Mouse (Mus musculus): ENCODE results near the gene Fam71b.

Gene Fam71b

DNA sequence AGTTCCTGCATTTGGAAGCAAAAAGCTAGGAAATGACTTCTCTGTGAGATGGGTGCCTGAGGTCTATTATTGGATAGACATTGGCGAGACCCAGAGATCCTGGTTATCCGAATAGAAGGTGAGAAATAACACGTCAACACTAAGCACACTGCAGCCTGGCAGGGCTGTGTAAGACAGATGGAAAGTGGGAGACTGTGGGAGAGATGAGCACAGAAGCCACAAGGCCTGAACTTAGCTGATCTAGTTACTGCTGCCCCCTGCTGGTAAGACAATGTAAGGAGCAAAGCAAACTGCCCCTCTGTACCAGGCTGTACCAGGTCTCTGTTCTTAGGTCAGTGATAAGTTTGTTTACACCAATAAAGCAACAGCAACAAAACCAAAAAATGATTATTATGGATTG is 34.8 kb downstream of the Fam71b start:
- DNase-seq (ENCODE audit: low spot score), result peak; percentile 69

DNA sequence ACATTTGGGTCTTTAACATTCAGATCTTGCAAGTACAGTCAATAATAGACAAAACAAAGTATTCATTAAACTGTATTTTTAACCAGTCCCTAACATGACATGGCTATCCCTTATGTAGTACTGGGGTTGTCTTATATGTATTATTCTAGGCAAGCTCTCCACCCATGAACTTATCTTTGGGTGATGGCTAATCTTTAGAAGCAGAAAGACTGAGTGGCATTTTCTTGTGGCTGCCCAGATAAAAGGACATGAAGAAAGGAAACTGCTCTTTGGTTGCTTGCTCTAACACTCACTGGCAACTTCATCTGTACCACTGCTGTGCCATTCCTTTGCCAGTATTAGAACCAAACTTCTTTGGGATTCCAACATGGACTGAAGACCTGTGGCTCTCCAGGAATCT is 39.0 kb downstream of the Fam71b start:
- DNase-seq (ENCODE audit: low spot score), result no peak

DNA sequence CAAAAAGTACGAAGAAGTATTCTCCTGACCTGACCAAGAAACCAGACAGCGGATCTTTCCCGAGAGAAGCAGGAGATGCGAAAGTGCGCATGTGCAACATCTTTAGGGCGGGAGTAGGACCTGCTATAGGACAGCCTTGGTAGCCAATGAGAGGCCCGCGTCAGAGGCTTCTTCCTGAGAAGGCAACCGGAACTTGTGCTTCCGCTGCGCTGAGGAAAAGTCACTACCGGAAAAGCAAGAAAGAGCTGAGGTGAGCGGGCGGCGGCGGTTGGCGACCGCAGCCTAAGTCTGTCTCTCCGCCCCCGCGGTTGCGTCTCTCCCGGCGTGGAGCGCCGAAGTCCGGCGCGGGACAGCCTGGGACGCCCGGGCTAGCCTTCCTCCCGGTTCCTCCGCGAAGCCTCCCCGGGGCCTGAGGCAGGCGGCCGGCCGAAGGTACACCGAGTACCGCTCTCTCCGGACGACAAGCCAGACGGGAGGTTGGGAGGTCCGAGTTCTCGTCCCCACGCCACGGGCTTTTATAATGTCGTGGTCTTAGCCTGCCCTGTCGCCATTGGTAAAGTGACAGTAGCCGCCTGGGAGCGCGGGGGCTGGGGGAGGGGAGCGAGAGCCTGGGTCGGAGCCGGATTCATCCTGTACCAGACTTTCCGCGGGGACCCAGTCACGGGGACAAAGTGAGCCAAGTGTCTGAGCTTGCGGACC is 40.5 kb downstream of the Fam71b start, which contains the start of gene Med7:
Med7 (plus strand) TSS at position 166 of the 699 bp plus-strand sequence.
- DNase-seq (ENCODE audit: low spot score), result peak; percentile 99

GRCm38 (mm10) chr11:46437459-46438000 is 41.2 kb downstream of the Fam71b start:
- peak; percentile 60 for DNase-seq (ENCODE audit: low spot score)

DNA sequence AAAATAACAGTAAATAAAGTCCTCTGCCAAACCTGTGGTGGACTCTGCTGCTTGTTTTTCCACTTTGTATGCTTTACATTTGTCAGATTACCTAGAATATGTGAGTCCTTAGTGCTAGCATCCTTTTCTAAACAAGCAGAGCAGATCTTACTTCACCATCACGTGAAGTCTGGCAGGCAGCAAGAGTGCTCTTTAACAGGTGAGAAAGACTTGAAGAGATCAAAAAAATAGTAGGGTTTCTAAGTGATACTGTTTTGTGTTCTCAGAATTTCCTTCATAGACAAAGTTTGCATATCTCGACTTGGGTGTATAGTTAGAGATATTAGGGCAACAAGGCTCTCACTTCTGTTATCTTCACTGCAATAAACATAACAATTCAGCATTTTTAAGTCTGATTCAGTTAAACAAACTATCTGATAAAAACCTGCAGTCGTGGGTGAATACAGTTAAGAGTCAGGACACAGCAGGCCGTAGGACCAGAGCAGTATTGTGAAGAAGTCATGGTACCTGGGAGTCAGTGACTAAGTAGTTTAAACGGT is 42.7 kb downstream of the Fam71b start:
- DNase-seq (ENCODE audit: low spot score), result no peak

- no peak for DNase-seq (ENCODE audit: low spot score)
These were observed 45.4 kb downstream of the Fam71b start for GRCm38 (mm10) chr11:46441774-46442173.

DNA sequence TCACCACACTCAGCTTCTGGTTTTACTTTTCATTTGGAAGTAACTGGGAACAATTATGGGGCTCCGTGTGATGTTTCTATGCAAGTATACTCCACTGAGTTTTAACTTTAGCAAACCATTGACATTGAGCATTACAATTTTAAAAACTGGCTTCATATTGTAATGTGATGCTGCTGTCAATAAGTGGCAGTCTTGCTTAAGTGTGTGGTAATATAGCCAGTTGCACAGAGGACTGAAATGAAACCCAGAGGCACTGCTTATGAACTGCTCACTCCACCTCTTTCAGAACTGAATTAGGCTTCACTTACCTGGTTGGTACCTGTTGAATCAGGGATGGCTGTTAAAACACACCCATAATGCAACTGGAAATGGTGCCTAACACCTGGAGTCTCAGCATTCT is 46.8 kb downstream of the Fam71b start:
- no peak for DNase-seq (ENCODE audit: low spot score)

- DNase-seq (ENCODE audit: low spot score), result no peak
These were observed 47.6 kb downstream of the Fam71b start for GRCm38 (mm10) chr11:46443979-46444378.

- DNase-seq (ENCODE audit: low spot score), result no peak
These were observed 49.8 kb downstream of the Fam71b start for GRCm38 (mm10) chr11:46446150-46446549.

DNA sequence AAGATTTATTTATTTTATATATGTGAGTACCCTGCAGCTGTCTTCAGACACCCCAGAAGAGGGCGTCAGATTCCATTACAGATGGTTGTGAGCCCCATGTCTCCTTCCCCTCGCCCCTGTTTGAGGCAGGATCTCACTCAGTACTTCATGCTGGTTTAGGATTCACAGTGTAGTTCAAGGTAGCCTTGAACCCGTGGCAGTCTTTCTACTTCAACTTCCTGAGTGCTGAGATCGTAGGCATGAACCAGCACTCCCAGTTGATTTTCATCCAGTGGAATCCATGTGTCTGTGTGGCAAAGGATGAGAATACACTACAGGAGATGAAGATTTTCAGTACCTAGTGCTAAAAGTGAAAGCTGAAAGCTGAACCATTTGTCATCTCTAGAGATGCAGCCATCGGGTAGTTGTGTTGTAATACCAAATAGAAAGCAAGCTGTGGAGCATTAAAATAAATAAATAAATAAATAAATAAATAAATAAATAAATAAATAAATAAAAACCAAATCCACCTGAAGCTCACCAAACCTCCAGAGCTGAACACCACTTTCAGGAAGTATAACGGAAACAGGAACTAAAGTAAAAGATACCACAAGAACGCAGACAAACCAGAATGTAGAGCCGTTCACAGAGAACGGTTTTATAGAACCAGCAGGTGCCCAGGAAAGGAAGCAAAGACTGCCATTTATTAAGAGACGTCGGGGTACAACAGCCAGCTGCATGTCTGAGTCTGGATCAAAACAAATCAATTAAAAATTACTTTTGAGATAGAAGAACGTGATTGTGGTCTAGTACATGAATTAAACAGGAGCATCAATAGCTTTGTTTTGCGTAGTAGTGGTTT is 51.5 kb downstream of the Fam71b start:
- no peak for DNase-seq (ENCODE audit: low spot score)

- DNase-seq (ENCODE audit: low spot score), result no peak
These were observed 53.2 kb downstream of the Fam71b start for GRCm38 (mm10) chr11:46449461-46450080.

DNA sequence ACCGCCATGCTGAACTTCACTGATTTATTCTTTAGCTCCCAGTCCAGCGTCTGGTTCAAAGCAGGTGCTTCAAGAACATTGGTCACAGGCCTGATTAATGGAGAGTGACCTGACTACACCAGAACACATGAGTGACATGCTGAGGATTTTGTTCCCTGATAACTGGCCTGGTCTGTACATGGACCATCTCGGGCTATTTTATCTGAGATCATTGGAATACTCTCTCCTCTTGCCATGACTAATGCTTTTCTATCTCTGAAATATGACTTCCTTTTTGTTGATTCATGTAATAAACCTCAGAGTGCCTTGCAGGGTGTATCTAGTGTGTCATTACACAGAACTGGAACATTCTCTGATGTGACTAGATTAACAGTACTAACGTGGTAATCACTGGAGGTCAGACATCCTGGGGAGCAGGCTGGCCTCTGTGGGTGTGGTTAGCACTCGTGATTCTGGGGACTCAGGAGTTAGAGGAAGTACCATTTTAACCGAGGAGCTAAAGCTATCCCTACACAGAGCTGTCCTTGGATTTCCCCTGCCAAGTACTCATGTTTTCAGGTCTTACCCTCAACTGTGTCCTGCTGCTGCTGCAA is 58.2 kb downstream of the Fam71b start, which contains the start of gene Havcr2:
Havcr2 (plus strand) TSS at position 483 of the 593 bp plus-strand sequence.
- no peak for DNase-seq (ENCODE audit: low spot score)
